Mouse (Mus musculus) thymus, postnatal 25 days (tissue): ENCODE results near the gene Nlrp3.
A peak's percentile ranks its signal among the peaks of the same experiment; 100 is the strongest.
"Not testable (repeated sequence)": the region's sequence is repeated elsewhere in the genome, so short reads cannot be mapped to it uniquely, and the experiment has no call there.

Experiments used
- DNase-seq: peaks from one replicate; pipeline ENCODE4 v3.0.0; 2022

The Nlrp3 gene

DNA sequence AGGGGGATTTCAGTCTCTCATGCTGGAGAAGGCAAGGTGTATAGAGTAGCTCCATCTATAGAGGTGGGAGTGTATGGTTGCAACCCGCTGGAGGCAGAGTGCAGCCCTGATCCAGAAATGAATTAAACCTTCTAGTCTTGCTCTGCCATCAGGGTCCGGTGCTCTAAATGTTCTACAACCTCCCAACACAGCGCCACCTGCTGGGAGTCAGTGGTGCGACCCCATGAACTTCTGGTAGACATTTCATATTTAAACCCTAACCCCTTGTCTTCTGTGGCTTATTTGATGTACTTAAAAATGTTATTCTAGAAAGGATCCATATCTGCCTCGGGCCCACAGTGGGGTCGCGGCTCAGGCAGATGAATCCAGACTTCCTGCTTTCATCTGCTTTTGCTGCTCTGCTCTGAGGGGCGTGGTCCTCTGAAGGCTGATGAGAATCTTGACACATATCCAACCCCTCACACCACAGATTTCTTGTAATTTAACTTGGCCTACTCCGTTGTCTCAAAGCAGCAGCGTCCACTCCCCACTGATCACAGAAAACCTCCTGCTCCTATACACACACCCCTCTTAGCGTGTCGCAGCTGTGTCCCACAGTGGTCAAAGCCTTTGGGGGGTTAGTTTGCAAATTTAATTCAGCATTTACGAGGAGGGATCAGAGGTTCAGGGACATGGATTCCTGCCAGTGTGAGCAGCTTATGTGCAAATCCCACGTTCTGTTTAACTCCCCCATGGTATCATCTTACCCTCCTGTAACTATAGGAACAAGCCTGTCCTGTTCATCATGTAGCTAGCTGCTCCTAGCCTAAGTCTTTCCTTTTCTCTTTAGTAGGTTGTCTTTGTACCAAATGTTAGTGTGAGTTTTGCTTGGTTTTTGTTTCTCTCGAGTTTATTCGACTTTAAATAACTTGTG is 3.9 kb upstream of the Nlrp3 start:
- DNase-seq: peak; percentile 35

DNA sequence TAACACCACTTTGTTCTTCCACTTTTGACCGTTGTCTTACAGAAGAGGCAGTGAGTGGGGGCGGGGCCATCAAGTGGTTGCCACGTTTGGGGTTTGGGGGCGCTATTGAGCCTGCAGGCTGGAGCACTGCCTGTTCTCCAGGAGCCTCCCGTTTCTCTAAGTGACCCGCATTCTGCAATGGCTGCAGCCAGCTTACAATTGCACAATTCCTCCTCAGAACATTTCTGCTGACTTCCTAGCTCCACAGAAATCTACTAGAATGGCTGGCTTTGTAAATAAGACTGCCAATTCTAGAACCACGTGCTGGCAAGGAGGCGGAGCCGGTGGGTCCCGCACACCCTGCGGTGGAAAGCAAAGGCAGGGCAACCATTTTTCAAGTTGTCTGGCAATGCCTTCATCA is 3.0 kb upstream of the Nlrp3 start:
- DNase-seq: peak; percentile 21

DNA sequence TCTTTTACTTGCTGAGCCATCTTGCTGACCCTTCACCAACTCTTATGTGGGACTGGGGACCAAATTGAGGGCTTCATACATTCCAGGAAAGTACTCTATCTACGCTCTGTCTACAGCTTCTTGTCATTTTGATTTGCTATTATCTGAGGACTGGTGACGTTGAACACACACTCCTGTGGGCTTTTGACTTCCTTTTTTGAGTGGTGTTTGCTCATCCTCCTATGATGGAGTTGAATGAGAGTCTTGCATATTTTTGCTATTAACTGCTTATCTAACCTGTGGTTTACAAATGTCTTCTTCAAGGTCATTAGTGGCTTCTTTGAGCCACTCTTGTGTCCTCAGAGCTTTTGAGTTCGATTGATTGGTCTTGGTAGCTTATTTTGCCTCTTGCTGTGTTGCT is 1.2 kb upstream of the Nlrp3 start:
- no peak for DNase-seq

GRCm38 (mm10) chr11:59542442-59542841 is 1.1 kb downstream of the Nlrp3 start:
- DNase-seq: no peak

GRCm38 (mm10) chr11:59543376-59543775 is 2.0 kb downstream of the Nlrp3 start:
- DNase-seq: no peak

DNA sequence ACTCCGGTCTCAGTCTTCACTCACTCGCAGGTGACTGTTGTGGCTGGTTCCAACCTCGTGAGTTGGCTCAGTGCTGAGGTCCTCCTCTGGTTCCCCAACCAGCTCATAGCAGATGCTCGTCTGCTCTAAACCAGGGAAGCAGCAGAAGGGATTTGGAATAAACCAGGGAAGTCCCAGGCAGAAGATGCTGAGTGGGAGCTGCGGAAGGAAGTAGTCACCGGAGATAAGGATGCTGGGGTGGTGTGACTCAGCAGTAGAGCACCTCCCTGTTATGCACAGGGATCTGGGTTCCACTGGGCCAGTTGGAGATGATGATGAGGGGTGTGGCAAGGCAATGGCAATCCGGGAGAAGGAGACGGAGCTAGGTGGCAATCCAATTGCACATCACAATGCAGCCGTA is 2.6 kb downstream of the Nlrp3 start:
- DNase-seq: no peak

- DNase-seq: no peak
These were observed 12.8 kb downstream of the Nlrp3 start for GRCm38 (mm10) chr11:59554127-59554526.

GRCm38 (mm10) chr11:59554535-59554934 is 13.2 kb downstream of the Nlrp3 start:
- no peak for DNase-seq

- DNase-seq: no peak
These were observed 19.5 kb downstream of the Nlrp3 start for GRCm38 (mm10) chr11:59560906-59561305.

- no peak for DNase-seq
These were observed 21.0 kb downstream of the Nlrp3 start for GRCm38 (mm10) chr11:59562336-59562735.

GRCm38 (mm10) chr11:59562837-59563236 is 21.5 kb downstream of the Nlrp3 start:
- DNase-seq: no peak

- peak; percentile 3 for DNase-seq
These were observed 27.9 kb downstream of the Nlrp3 start for GRCm38 (mm10) chr11:59569306-59569705.

- DNase-seq: no peak
These were observed 34.4 kb downstream of the Nlrp3 start for GRCm38 (mm10) chr11:59575726-59576125.

GRCm38 (mm10) chr11:59576135-59576534 is 34.8 kb downstream of the Nlrp3 start, which contains the start of gene Olfr222:
TSS of gene Olfr222 (minus strand) at chr11:59576235.
- DNase-seq: not testable (repeated sequence)

GRCm38 (mm10) chr11:59584539-59584938 is 43.2 kb downstream of the Nlrp3 start:
- peak; percentile 5 for DNase-seq

DNA sequence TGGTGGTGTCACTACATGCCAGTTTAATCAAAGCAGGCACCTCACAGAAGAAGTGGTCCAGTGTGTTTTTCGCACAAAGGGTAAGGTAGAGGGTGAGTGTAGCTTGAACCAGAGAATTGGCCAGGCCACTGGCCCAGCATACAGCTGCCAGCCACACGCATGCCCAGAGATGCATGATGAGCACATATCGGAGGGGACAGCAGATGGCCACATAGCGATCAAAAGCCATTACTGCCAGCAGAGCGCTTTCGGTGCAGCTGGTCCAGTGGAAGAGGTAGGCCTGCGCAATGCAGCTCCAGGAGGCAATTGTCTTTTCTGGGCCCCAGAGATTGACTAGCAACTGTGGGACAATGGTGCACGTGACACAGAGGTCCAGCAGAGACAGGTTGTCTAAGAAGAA is 48.1 kb downstream of the Nlrp3 start:
- DNase-seq: no peak

DNA sequence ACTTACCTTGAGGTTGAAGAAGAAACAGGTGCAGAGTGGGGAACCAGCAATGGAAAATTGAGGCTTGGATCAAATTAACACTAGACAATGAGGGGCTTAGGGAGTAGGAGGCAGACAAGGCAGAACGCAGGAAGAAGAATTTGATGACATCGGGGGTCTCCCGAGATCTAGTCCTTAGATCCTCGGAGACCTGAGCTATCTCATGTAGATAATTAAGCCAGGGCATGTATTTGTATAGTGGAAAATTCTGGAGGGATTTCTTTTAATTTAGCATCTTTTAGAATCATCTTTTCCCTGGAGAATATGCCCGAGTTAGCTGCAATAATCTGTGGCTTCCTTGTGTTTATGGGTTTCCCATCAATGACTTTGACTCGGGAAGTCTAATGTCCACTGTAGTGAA is 51.8 kb downstream of the Nlrp3 start, which contains the start of gene Olfr223:
Gene Olfr223, minus strand, starts transcription at position 101 of the 400 bp plus-strand sequence.
- no peak for DNase-seq

- DNase-seq: no peak
These were observed 54.7 kb downstream of the Nlrp3 start for GRCm38 (mm10) chr11:59596091-59596490.

GRCm38 (mm10) chr11:59596950-59597349 is 55.6 kb downstream of the Nlrp3 start:
- DNase-seq: no peak

GRCm38 (mm10) chr11:59599211-59599610 is 57.8 kb downstream of the Nlrp3 start:
- no peak for DNase-seq

DNA sequence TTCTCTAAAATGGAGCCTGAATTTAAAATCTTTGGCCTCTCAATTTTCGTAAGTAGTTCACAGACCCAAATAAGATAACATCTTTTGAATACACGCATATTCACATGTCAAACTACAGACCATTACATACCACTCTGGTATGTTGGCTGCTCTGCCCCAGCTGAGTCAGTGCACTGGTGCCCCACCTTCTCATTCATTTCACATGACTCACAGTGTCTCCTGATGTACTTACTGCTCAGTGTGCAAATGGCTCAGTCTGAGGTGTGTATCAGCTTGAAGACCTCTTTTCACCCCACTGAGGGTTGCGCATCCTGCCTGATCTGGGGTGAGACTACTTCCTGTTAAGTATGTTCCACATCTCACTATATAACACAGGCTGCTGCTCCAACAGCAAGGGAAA is 59.5 kb downstream of the Nlrp3 start:
- no peak for DNase-seq

GRCm38 (mm10) chr11:59602287-59602686 is 60.9 kb downstream of the Nlrp3 start:
- DNase-seq: no peak

DNA sequence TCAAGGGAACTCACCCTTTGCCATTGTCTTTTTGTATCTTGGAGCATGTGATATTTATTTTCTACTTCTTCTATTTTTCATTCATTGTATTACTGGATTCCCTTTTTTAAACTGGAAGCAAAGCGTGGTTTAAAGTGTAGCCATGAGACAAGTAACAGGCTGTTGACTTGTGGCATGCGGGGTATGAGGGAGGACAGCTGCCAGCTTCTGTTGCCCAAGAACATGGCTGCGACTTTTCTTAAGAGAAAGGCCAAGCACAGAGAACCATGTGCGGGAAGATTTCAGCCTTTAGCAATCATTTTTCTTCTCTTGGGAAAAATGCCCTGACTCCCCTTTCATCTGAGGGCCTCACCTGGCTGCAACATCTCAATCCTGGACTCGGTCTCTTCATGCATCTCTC is 70.3 kb downstream of the Nlrp3 start:
- no peak for DNase-seq

DNA sequence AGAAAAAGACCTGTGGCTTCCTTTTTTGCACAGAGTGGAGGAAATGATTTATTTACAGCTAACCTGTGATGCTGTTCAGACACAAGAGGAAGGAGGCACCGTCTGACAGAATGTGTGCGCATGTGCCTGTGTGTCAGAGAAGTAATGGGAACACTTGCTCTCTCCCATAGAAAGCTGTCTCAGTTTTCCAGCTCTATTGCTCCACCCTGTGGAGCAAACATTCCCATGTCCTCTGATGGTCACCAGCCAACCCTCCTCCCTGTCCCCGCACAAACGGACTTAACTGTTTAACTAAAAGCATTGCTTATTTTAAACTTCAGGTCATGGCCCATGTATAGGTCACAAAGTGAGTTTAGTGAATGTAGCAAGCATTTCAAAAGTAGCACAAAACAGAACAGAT is 72.8 kb downstream of the Nlrp3 start:
- no peak for DNase-seq
